Mouse (Mus musculus) megakaryocyte, adult 5-6 weeks (primary cell): ENCODE data around the gene Blnk. TPM values are rescaled to one million over a fixed set of nuclear protein-coding genes. Genes with fewer than 3 reads are reported as not detected.
A peak's percentile ranks its signal among the peaks of the same experiment; 100 is the strongest.

Experiments
- ATAC-seq: 2 replicates; pipeline ENCODE4 v1.8.0; 2016; ENCODE audit warnings: mild to moderate bottlenecking, inconsistent platforms; ENCODE audit not compliant: poor library complexity, severe bottlenecking
- total RNA-seq, 2 experiments: library from RNA; stranded (forward) in 1 of 2; stranded (reverse) in 1 of 2; fragments of 153-499, 151-499 nt in 1 of 2; fragments of 221-1000, 200-1000 nt in 1 of 2; gene quantifications; 2 replicates each; pipeline versions ENCODE4 v1.2.3 to v1.2.4; 2015 to 2017

The Blnk gene
- total RNA-seq, 2 experiments from 2014 or later = 1.9 to 3.4 TPM

GRCm38 (mm10) chr19:40970301-40970700, 24.0 kb downstream of the Blnk start:
- no peak for ATAC-seq

- ATAC-seq = no peak
Measured at GRCm38 (mm10) chr19:40964936-40965850, 29.1 kb downstream of the Blnk start.

GRCm38 (mm10) chr19:40964367-40964891, 29.9 kb downstream of the Blnk start:
- ATAC-seq = no peak

GRCm38 (mm10) chr19:40962988-40963387, 31.3 kb downstream of the Blnk start:
- ATAC-seq = peak; percentile 87

- no peak for ATAC-seq
Measured at GRCm38 (mm10) chr19:40958981-40959380, 35.4 kb downstream of the Blnk start.

- ATAC-seq = no peak
Measured at GRCm38 (mm10) chr19:40946937-40947577, 47.3 kb downstream of the Blnk start.

- no peak for ATAC-seq
Measured at GRCm38 (mm10) chr19:40943552-40943951, 50.8 kb downstream of the Blnk start.

GRCm38 (mm10) chr19:40936038-40936437, 58.3 kb downstream of the Blnk start:
- ATAC-seq = peak; percentile 52; the same call in 1 of the 2 replicates

GRCm38 (mm10) chr19:40935376-40935775, 59.0 kb downstream of the Blnk start:
- no peak for ATAC-seq

- ATAC-seq = no peak
Measured at GRCm38 (mm10) chr19:40931581-40932369, 62.6 kb downstream of the Blnk start.

GRCm38 (mm10) chr19:40895393-40895703, 99.0 kb downstream of the Blnk start:
- no peak for ATAC-seq

- ATAC-seq = peak; percentile 98
Measured at GRCm38 (mm10) chr19:40894519-40895392, 99.6 kb downstream of the Blnk start, which contains the start of gene Zfp518a. Zfp518a (plus strand) TSS chr19:40894705.

GRCm38 (mm10) chr19:40894071-40894506, 100.2 kb downstream of the Blnk start:
- no peak; the same call in 1 of the 2 replicates for ATAC-seq

- ATAC-seq = peak; percentile 98
Measured at GRCm38 (mm10) chr19:40888887-40889286, 105.4 kb downstream of the Blnk start.

- ATAC-seq = no peak
Measured at GRCm38 (mm10) chr19:40881700-40882099, 112.6 kb downstream of the Blnk start.

Other genes starting within 250 kb of the Blnk start
- not detected in 2 replicates for gene Cc2d2b, start 245.8 kb downstream of the Blnk start, total RNA-seq (2015)
- gene Cc2d2b, start 245.8 kb downstream of the Blnk start, total RNA-seq (2017) = not detected in 2 replicates
- 1.7 and 3.6 TPM in 2 replicates for gene Ccnj, start 163.3 kb downstream of the Blnk start, total RNA-seq (2015)
- gene Ccnj, start 163.3 kb downstream of the Blnk start, total RNA-seq (2017) = 3.8 and 7.4 TPM in 2 replicates
- gene Zfp518a, start 99.8 kb downstream of the Blnk start, total RNA-seq (2015) = 21.4 and 30.3 TPM in 2 replicates
- 24.7 and 31.4 TPM in 2 replicates for gene Zfp518a, start 99.8 kb downstream of the Blnk start, total RNA-seq (2017)
- 0.51 and 2.6 TPM in 2 replicates for gene Dntt, start 34.7 kb upstream of the Blnk start, total RNA-seq (2015)
- 1.8 and 5.0 TPM in 2 replicates for gene Dntt, start 34.7 kb upstream of the Blnk start, total RNA-seq (2017)
- gene Opalin, start 82.6 kb upstream of the Blnk start, total RNA-seq (2015) = not detected in 2 replicates
- gene Opalin, start 82.6 kb upstream of the Blnk start, total RNA-seq (2017) = not detected in 2 replicates
- gene Tll2, start 212.3 kb upstream of the Blnk start, total RNA-seq (2015) = not detected in 2 replicates
- gene Tll2, start 212.3 kb upstream of the Blnk start, total RNA-seq (2017) = not detected in 2 replicates